ENCODE assay signal across 8 mouse cellular contexts in genomic region chr9:80066367-80067220, GRCm38 (mm10). TPM values are rescaled to one million over a fixed set of nuclear protein-coding genes. Genes with fewer than 3 reads are reported as not detected.
DNase-seq lines count a peak whose midpoint lies in the region.

Gene Senp6, plus strand, starts transcription at chr9:80066903.

- H3K4me3 ChIP-seq in hindbrain, embryonic 10.5 days, result peak within 1 kb of the TSS; percentile 95

- peak; percentile 76 for DNase-seq in NIH3T3 (ENCODE audit: low read depth)
- DNase-seq in cerebellum, adult 8-10 months, result peak; percentile 63
- DNase-seq in frontal cortex, adult 2 months (ENCODE audit: extremely low spot score in 1 of 2, low spot score in 1 of 2), result no peak
- DNase-seq in hindbrain, embryonic 10.5 days (ENCODE audit: low spot score), result peak; percentile 87
- DNase-seq in layer of hippocampus, postnatal 14 days (ENCODE audit: low spot score in 2 of 2), result peak; percentile 53 to 75
- peak; percentile 67 for DNase-seq in lung, postnatal 25 days (ENCODE audit: low spot score)
- DNase-seq in retina, postnatal 1 day, result peak; percentile 89
- DNase-seq in urinary bladder, adult 18-20 months (ENCODE audit: low spot score in 2 of 2), result peak; percentile 63 to 79

- no peaks in the 10 kb centered on the region; the same call in 1 of the 2 replicates for H3K36me3 ChIP-seq in hindbrain, embryonic 10.5 days

- under 1% methylated on average over 74 of the region's 74 CpGs for WGBS in hindbrain, embryonic 10.5 days

- H3K27ac ChIP-seq in hindbrain, embryonic 10.5 days, result peak within 1 kb of the TSS; percentile 99

- H3K4me1 ChIP-seq in hindbrain, embryonic 10.5 days (replicated peaks), result peaks cover 14% of the 10 kb centered on the region

- H3K27me3 ChIP-seq in hindbrain, embryonic 10.5 days (ENCODE audit: insufficient read depth, poor library complexity, severe bottlenecking), result no peaks in the 10 kb centered on the region

- peaks cover 19% of the 10 kb centered on the region for H3K9me3 ChIP-seq in hindbrain, embryonic 10.5 days

RNA-seq across cellular contexts. Expression of gene Senp6, which starts in this region (rescaled TPM):
- 41.4 and 43.0 TPM in 2 replicates for polyA plus RNA-seq in frontal cortex, adult 2 months (2012; rRNA removed)
- polyA plus RNA-seq in hindbrain, embryonic 10.5 days (2016; fragmentation: Nextera tagmentation; extraction: Ambion mirVana), result 48.2 and 49.8 TPM in 2 replicates
- total RNA-seq in layer of hippocampus, postnatal 14 days (2021), result 100 to 1,000 TPM in 1 of 2 experiments, 10 to 100 TPM in 1; 97.9 to 109 TPM

Comparison
In these comparisons a context has a peak if more than half of its experiments do, and no peak if none do; other contexts are left out.
1. DNase-seq: peak in NIH3T3 (single experiment), cerebellum, adult 8-10 months (single experiment), hindbrain, embryonic 10.5 days (single experiment), layer of hippocampus, postnatal 14 days (2 of 2), lung, postnatal 25 days (single experiment), retina, postnatal 1 day (single experiment) and urinary bladder, adult 18-20 months (2 of 2); none in frontal cortex, adult 2 months (0 of 2).